Mouse (Mus musculus): ENCODE data around the gene Spint4.

DNA sequence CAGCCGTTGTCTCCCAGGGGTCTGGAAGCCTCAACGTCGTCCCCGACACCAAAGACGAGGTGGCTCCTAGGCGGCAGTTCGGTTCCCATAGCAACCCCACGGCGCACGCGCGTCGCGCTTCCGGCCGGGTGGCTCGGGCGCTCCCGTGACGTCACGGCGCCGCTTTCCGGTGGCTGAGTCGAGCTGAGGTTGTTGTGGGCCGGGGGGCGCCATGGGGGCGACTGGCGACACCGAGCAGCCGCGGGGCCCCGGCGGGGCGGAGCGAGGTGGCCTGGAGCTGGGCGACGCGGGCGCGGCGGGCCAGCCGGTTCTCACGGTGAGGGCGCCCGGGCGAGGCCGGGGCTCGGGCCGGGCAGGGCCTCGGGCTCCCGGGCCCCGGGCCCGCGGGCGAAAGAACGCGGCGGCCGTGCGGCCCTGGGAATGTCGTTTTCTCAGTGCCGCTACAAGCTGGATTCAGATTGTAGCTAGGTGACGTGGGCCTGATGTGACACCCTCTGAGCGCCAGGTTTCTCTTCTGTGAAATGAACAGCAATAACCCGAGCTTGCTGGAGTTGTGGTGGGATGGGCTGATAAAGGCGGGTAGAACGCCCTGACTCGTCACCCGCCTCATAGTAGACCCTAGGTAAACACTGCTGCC lies 47.7 kb downstream of the Spint4 start, which contains the start of the genes Wfdc3 and Dnttip1:
- TF ChIP-seq TAL1 (conservative IDR thresholded peaks at IDR 0.05; ENCODE audit: low read depth, low read length) (no peak), CTCF (IDR thresholded peaks at IDR 0.05; ENCODE audit: low read depth, low read length) (no peak), POLR2AphosphoS5 (IDR thresholded peaks at IDR 0.05; ENCODE audit: insufficient replicate concordance, low read depth, low read length) (no peak)

Data from G1E (cell line).